Mouse (Mus musculus) gonadal fat pad, adult 2 months (tissue): ENCODE data around the gene Stpg4. TPM values are rescaled to one million over a fixed set of nuclear protein-coding genes. Genes with fewer than 3 reads are reported as not detected.

ENCODE experiments used
- DNase-seq: peaks from one replicate; pipeline ENCODE4 v3.0.0-alpha.2; 2012; ENCODE audit warnings: low read depth
- polyA plus RNA-seq: library from polyadenylated mRNA; depleted of rRNA; stranded (reverse); fragments of >200 nt; gene quantifications from 2 replicates; pipeline ENCODE4 v1.2.3, GENCODE M21; 2012

The Stpg4 gene
- polyA plus RNA-seq, 1 experiment = 0.45 TPM

DNA sequence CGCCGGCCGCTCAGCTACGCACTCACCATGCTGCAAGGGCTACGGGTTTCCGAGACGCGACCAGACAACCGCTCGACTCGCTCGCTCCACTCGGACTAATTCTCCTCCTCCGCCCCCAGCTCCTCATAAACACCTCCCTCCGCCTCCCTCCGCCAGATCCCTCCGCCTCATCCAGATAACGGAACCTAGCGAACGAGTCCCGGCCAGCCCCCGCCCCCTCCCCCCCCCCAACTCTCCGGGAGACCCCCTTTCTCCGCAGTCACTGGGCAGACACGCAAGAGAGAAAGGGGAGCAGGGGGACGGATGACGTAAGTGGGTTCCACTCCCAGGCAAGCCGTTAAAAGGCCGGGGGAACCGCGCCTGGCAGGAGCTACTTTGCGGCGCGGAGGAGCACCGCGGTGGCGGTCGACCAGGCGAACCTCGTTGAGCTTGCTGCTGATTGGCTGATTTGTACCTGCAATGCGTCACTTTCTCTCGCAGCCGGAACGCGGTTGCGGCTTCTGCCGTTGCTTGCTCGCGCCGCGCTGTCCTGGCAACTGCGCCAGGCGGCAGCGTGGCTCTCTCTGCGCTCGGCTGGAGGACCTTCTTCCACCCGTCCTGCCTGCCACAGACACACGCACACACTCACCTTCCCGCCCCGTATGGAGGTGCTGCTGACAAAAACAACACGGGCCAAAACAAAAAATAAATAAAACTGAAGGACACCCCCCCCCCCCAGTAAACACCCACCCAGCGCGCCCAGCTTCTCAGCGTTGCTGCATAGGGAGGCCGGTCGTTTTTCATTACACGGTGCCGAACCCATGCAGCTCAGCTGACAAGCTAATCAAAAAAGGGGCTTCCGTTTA, 19.4 kb upstream of the Stpg4 start, which contains the start of gene Calm2:
TSS of gene Calm2 (minus strand) at position 169 of the 845 bp plus-strand sequence.
- DNase-seq = no peak

DNA sequence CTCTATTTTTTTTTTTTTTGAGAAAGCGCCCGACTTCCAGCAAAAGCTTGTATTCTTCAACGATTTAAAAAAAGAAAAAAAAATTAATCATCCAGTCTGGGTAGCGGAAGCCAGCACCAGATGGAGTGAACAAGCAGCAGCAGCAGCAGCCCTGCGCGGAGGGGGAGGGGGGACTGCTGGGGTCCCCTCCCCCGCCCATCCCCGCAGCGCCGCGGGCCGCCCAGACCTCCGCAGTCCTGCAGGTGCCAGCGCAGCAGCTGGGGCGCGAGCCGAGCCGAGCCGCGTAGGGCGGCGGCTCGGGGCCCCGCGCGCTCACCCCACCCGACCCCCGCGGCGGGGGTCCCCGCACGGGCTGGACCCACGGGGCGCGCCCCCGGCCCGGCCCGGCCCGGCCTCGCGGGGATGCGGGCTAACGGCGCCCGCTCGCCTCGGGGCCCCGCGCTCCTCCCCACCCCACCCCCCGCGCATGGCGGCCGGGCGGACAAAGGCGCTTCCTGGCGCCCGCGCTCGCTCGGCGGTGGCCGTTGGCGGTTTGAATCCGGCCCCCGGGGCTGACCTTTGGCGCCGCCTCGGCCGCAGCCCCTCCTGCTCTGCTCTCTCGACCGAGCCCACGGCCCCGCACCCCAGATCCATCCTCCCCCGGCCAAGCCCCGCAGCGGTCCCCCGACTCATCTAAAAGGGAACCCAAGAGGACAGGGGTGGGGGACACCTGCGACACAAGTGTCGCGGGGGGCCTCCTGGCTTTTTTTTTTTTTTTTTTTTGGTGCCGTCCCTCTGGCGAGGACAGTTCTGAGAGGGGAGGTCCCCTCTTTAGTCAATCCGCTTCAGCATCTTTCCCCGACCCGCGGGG, 18.6 kb upstream of the Stpg4 start:
- no peak for DNase-seq

- DNase-seq = no peak
These were observed 17.9 kb upstream of the Stpg4 start for GRCm38 (mm10) chr17:87445337-87445916.

- DNase-seq = no peak
These were observed 17.2 kb upstream of the Stpg4 start for GRCm38 (mm10) chr17:87444763-87445162.

DNA sequence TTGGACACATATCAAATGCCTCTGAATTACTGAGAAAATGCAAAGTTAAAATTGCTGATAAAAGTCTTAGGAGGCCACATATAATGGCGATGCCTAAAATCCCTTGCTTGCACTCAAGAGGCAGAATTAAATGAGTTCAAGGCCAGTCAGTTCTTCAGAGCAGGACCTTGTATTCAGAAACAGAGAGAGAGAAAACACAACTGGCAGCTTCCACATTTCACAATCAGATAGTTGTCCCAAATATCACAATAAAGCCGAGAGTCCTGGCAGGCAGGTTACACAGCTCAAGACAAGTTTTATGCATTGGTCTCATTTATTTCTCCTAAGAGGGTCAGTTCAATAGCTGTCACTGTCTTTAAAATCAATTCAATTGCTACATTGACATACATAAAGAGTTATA, 14.0 kb upstream of the Stpg4 start:
- no peak for DNase-seq

DNA sequence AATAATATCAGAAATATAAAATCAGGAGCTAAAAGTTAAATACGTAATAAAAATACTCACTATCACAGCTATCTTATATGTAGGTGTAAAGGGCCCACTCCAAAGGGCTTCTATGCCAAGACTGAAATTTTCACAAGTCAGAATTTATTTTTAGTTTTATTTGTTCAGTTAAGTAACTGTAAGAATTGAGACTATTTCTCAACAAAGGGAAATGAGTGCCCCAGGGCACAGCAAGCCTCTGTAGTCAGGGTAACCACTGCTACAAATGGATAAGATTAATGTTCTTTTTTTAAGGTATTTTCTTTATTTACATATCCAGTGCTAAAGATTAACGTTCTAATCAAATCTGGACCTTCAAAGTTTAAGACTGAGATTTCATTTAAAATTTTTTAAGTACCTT, 11.9 kb upstream of the Stpg4 start:
- no peak for DNase-seq

DNA sequence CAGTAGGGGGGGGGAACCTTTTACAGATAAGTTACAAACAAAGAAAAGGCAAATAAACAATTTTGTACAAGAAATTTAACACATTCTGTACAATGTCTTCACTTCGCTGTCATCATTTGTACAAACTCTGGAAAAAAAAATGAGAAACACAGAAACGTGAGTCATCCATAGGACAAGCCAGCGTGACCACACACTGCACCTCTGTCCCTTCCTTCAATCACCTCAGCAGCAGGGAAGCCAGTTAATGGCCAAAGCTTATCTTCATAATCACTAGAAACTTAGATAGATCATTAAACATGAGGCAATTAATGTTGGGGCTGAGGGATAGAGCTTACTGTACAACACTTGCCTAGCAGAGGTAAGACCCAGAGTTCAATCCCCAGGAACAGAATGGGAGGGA, 6.4 kb upstream of the Stpg4 start:
- no peak for DNase-seq

DNA sequence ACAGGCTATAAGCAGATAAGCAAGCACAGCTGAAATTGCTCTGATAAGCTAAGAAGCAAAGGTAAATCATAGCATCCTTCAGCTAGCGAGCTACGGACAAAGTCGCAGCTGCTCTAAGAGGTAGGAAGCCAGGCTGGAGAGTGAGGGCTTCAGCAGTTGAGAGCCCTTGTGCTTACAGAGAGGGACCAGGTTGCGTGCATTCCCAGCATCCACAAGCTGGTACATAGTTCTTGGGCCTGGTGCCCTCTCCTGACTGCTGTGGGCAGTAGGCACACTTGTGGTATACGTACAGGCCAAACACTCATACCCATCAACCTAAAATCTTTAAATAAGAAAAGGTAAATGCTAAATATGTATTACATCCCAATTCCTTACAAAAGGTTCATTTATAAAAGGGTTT, 5.2 kb upstream of the Stpg4 start:
- no peak for DNase-seq

- no peak for DNase-seq
These were observed 4.8 kb upstream of the Stpg4 start for GRCm38 (mm10) chr17:87432314-87432713.

GRCm38 (mm10) chr17:87429431-87429830, 1.9 kb upstream of the Stpg4 start:
- no peak for DNase-seq

- no peak for DNase-seq
These were observed 9.5 kb downstream of the Stpg4 start for GRCm38 (mm10) chr17:87418082-87418481.

GRCm38 (mm10) chr17:87406646-87407045, 20.9 kb downstream of the Stpg4 start:
- DNase-seq = no peak

DNA sequence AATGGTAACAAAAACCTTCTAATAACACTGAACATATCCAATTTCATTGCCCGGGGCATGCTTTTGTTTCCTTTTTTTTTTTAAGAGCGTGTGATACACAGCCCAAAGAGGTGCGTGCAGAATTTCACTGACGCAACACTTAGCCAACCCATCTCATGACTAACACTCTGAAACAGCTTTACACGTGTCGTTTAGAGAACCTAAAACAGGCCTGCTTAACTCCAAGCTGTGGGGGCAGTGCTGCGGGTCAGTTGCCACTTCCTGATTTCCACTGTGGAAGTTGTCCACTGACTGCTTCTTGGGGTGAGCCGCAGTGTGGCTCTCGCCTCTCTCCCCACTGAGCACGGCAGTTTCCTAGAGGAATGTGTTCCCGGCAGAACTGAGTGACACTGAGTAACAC, 22.0 kb downstream of the Stpg4 start:
- DNase-seq = no peak

- DNase-seq = no peak
These were observed 24.1 kb downstream of the Stpg4 start for GRCm38 (mm10) chr17:87403462-87403861.

GRCm38 (mm10) chr17:87402444-87402843, 25.1 kb downstream of the Stpg4 start:
- no peak for DNase-seq

DNA sequence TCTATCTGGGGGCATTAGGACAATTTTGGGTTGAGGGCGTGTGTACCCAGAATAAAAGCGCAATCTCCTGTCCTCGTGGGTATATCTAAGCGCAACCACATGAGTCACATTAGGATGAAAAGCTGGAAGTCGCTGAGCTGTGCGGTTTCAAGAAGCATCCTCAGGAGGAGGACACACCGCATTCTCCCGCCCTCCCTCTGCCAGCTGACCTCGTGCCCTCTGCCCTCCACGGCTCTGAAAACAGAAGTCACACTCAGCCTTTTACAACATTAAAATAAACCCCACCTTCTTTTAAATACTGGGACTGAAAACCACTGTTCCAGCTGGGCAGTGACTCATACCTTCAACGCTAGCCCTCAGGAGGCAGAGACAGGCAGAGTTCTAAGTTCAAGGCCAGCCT, 30.5 kb downstream of the Stpg4 start:
- no peak for DNase-seq

- no peak for DNase-seq
These were observed 36.3 kb downstream of the Stpg4 start for GRCm38 (mm10) chr17:87391242-87391641.

GRCm38 (mm10) chr17:87387068-87387467, 40.5 kb downstream of the Stpg4 start:
- no peak for DNase-seq

GRCm38 (mm10) chr17:87385835-87386234, 41.7 kb downstream of the Stpg4 start:
- DNase-seq = no peak

GRCm38 (mm10) chr17:87380681-87381080, 46.9 kb downstream of the Stpg4 start:
- no peak for DNase-seq

DNA sequence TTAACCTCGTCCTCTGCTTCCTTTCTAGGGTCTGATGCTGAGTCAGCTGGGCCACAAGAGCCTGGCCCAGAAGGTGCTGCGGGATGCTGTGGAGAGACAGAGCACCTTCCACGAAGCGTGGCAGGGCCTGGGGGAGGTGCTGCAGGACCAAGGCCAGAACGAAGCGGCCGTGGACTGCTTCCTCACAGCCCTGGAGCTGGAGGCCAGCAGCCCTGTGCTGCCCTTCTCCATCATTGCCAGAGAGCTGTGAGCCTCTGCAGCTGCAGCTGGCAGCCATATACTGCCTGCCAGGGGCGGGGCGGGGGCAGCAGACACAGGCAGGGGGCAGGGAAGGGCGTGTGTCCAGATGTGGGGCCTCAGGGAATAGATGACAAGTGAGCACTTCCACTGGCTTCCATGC, 47.7 kb downstream of the Stpg4 start:
- no peak for DNase-seq

- no peak for DNase-seq
These were observed 48.3 kb downstream of the Stpg4 start for GRCm38 (mm10) chr17:87379160-87379624.
